In genomic region chr16:55754092-55754763, GRCm38 (mm10) we compare ENCODE assay signal across 12 mouse cellular contexts.
A peak's percentile ranks its signal among the peaks of the same experiment; 100 is the strongest.
DNase-seq lines count a peak whose midpoint lies in the region; ATAC-seq lines count a peak whose summit lies in the region.
"Had no signal": no experiment of that assay in that cellular context is flagged by ENCODE, and none has a peak within 500 bp of the region (broad histone marks: within the 10 kb centered on the region; RNA-seq: fewer than 3 reads in every experiment).

No protein-coding gene starts in this region.

- no peak overlapping the region for H3K4me3 ChIP-seq in liver, embryonic 16.5 days (ENCODE audit: low read depth, low read length)
- H3K4me3 ChIP-seq in liver, embryonic 12.5 days: no peak overlapping the region
- H3K4me3 ChIP-seq: neural tube, embryonic 12.5 days; stomach, embryonic 15.5 days had no signal

- no peak overlapping the region for H3K4me2 ChIP-seq in liver, embryonic 16.5 days (ENCODE audit: low read depth, low read length)
- H3K4me2 ChIP-seq in liver, embryonic 12.5 days: no peak overlapping the region
- H3K4me2 ChIP-seq: neural tube, embryonic 12.5 days; stomach, embryonic 15.5 days had no signal

- no peaks in the 10 kb centered on the region for H3K36me3 ChIP-seq in liver, embryonic 16.5 days (ENCODE audit: control insufficient read depth, insufficient read depth)
- H3K36me3 ChIP-seq in liver, embryonic 12.5 days: no peaks in the 10 kb centered on the region
- H3K36me3 ChIP-seq: neural tube, embryonic 12.5 days; stomach, embryonic 15.5 days had no signal

- no peaks in the 10 kb centered on the region for H3K27me3 ChIP-seq in liver, embryonic 16.5 days (ENCODE audit: control insufficient read depth, insufficient read depth, low read depth, low read length)
- no peaks in the 10 kb centered on the region for H3K27me3 ChIP-seq in liver, embryonic 12.5 days (replicated peaks)
- H3K27me3 ChIP-seq: neural tube, embryonic 12.5 days; stomach, embryonic 15.5 days had no signal

- H3K27ac ChIP-seq in liver, embryonic 16.5 days (ENCODE audit: low read length): no peak overlapping the region
- H3K27ac ChIP-seq in liver, embryonic 12.5 days: no peak overlapping the region
- H3K27ac ChIP-seq: kidney, postnatal 0 days; neural tube, embryonic 12.5 days; stomach, embryonic 15.5 days had no signal

- intact Hi-C loops in gastrocnemius, postnatal 36 days (cut with DNase I): no loop called here

- H3K9ac ChIP-seq in liver, embryonic 16.5 days (ENCODE audit: low read depth, low read length): no peak overlapping the region
- no peak overlapping the region for H3K9ac ChIP-seq in liver, embryonic 12.5 days
- H3K9ac ChIP-seq: neural tube, embryonic 12.5 days; stomach, embryonic 15.5 days had no signal

- peak; percentile 62 for ATAC-seq in liver, embryonic 16.5 days (ENCODE audit: low read depth)
- no peak for ATAC-seq in liver, embryonic 12.5 days
- ATAC-seq in megakaryocyte-erythroid progenitor cell, adult 5-6 weeks (replicated peaks; ENCODE audit: low FRiP score, low TSS enrichment, poor library complexity, severe bottlenecking): peak; percentile 52

- 33% methylated on average over 14 of the region's 14 CpGs for WGBS in liver, embryonic 16.5 days (ENCODE audit: insufficient replicate concordance)
- 57% methylated on average over 14 of the region's 14 CpGs for WGBS in liver, embryonic 12.5 days (ENCODE audit: insufficient replicate concordance)

- DNase-seq in CD4-positive, CD25-positive, alpha-beta regulatory T cell, adult 2 months (ENCODE audit: low read depth, low spot score): peak; percentile 79
- DNase-seq in adipocyte (ENCODE audit: low spot score): peak; percentile 55
- DNase-seq in gastrocnemius, postnatal 36 days: no peak
- no peak for DNase-seq in cerebellum, adult 8-10 months
- DNase-seq: adrenal gland, adult 8-10 months; gastrocnemius, postnatal 25 days had no signal

- H3K4me1 ChIP-seq in liver, embryonic 16.5 days (ENCODE audit: control insufficient read depth, low read depth, low read length): no peaks in the 10 kb centered on the region
- no peaks in the 10 kb centered on the region for H3K4me1 ChIP-seq in liver, embryonic 12.5 days
- H3K4me1 ChIP-seq: neural tube, embryonic 12.5 days had no signal

- H3K9me3 ChIP-seq in liver, embryonic 16.5 days (replicated peaks; ENCODE audit: control insufficient read depth, low read length): no peaks in the 10 kb centered on the region
- no peaks in the 10 kb centered on the region for H3K9me3 ChIP-seq in liver, embryonic 12.5 days (replicated peaks)
- H3K9me3 ChIP-seq: neural tube, embryonic 12.5 days; stomach, embryonic 15.5 days had no signal

Comparison
In these comparisons a context has a peak if more than half of its experiments do, and no peak if none do; other contexts are left out.
1. DNase-seq: peak in CD4-positive, CD25-positive, alpha-beta regulatory T cell, adult 2 months (single experiment) and adipocyte (single experiment); none in gastrocnemius, postnatal 36 days (0 of 2) and cerebellum, adult 8-10 months (single experiment).